Mouse (Mus musculus) left cerebral cortex, adult 2 months (tissue): ENCODE measurements at regions not wholly inside any gene's neighbourhood (a gene's known extent, or its start where the extent isn't known, plus 50 kb on each side); places are given as distances from the start of the nearest gene placed in this dataset.
A peak's percentile ranks its signal among the peaks of the same experiment; 100 is the strongest.

ENCODE experiments used
- DNase-seq, 2 experiments: peaks; one replicate each; pipeline ENCODE4 v3.0.0; 2021 to 2022; ENCODE audit warnings: low spot score in 2 of 2, mixed read lengths in 1 of 2; ENCODE audit errors: extremely low spot score in 1 of 2
- H3K27ac ChIP-seq: fragments of 200-600 bp; 2 replicates; pipeline ENCODE4 v1.8.1; 2022
- H3K4me3 ChIP-seq: fragments of 200-600 bp; 2 replicates; pipeline ENCODE4 v1.8.1; 2022
- CTCF ChIP-seq: fragments of 200-600 bp; IDR thresholded peaks from 2 replicates; pipeline ENCODE4 v1.8.1; 2022; ENCODE audit warnings: antibody characterized with exemption, mild to moderate bottlenecking, moderate library complexity
- intact Hi-C: fragments of 180-260 bp; cut with DNase I; formaldehyde crosslinking; loops from one replicate; pipeline ENCODE4 v1.15.1; 2025

- no peak for DNase-seq
- Histone ChIP-seq H3K4me3 (no peak overlapping the region), H3K27ac (no peak overlapping the region)
- no peak for TF ChIP-seq CTCF
- intact Hi-C loops = loop anchor here (5.0 kb wide), 1 partner anchor 284 kb away; no protein-coding TSS in a partner anchor
Observed at GRCm38 (mm10) chr3:27766421-27766820, 55.3 kb upstream of the Fndc3b start.

DNA sequence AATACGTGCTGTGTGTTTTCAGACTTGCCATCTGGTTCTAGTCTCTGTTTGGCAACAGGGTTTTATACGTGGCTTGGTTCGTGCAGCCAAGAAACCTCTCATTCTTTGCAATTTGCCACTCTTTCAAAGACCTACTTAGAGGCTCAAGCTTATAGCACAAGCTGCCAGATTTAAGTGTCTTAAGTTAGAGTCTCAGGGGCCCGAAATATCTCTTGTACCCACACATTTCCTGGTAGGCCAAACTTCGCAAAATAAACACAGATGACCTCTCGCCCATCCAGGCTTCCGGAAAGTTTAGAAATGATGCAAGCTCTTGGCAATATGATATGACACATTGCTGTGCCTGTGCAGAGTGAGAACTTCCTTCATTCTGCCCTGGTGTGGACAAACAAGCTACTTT lies 54.8 kb upstream of the Fndc3b start:
- intact Hi-C loops = loop anchor here (5.0 kb wide), 1 partner anchor 284 kb away; no protein-coding TSS in a partner anchor
- peak in 1 of 2 experiments; percentile 19 for DNase-seq
- no peak for TF ChIP-seq CTCF
- Histone ChIP-seq H3K4me3 (no peak overlapping the region), H3K27ac (no peak overlapping the region)

DNA sequence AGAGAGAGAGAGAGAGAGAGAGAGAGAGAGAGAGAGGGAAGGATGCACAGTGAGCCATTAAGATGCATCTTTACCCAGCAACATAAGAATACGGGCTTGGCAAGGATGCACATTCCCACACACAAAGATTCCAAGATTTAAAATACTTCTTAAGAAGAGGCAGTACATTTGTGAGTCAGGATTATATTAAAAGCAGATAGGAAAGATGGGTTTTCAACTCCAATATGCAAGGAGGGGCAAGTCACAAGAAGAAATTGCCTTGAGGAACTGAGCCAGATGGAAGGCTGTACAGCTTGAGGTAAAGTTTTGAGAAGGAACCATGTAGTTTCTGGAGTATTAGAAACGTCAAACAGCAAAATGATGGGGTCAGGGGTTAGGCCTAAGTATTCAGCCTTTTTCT lies 53.4 kb upstream of the Fndc3b start:
- intact Hi-C loops = loop anchor here (5.0 kb wide), 1 partner anchor 52 kb away; the partner anchor contains the start of gene Fndc3b
- Histone ChIP-seq H3K4me3 (no peak overlapping the region), H3K27ac (no peak overlapping the region)
- TF ChIP-seq CTCF = no peak
- DNase-seq = no peak

DNA sequence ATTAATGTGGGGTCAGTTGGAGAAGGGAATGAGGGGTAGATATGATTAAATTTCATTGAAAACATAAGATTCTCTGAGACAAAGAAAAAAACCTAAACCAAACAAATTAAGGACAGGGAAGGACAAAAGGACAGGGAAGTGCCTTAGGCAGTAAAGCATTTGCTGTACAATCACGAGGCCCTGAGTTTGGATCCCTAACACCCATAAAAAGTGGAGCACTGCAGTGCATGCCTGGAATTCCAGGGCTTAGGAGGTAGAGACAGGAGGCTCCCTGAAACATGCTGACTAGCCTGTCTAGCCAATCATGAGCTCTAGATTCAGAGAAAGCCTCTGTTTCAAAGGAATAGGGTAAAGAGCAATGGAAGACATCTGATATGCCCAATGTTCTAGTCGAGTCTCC lies 49.9 kb upstream of the Fndc3b start:
- no peak for DNase-seq
- no peak for TF ChIP-seq CTCF
- intact Hi-C loops = loop anchor here (5.0 kb wide), 1 partner anchor 49 kb away; the partner anchor contains the start of gene Fndc3b
- Histone ChIP-seq H3K4me3 (no peak overlapping the region), H3K27ac (no peak overlapping the region)
